Mouse (Mus musculus): Measurements from ENCODE around the gene Wdr43. TPM values are rescaled to one million over a fixed set of nuclear protein-coding genes. Genes with fewer than 3 reads are reported as not detected.

Gene Wdr43
- polyA plus RNA-seq (2016; fragmentation: Nextera tagmentation; extraction: Ambion mirVana) = 92.7 and 102 TPM in 2 replicates

- 7% methylated on average over 40 of the region's 40 CpGs for WGBS
- H3K9me3 ChIP-seq (replicated peaks) = no peaks in the 10 kb centered on the region
- DNase-seq (ENCODE audit: low spot score) = peak; percentile 98
- peak within 1 kb of the TSS; percentile 100 for H3K4me3 ChIP-seq
- peak within 1 kb of the TSS; percentile 96 for H3K27ac ChIP-seq (replicated peaks)
- no peaks in the 10 kb centered on the region for H3K27me3 ChIP-seq (ENCODE audit: low read depth, poor library complexity, severe bottlenecking)
- H3K4me1 ChIP-seq = peaks cover 17% of the 10 kb centered on the region
- peaks cover 27% of the 10 kb centered on the region for H3K36me3 ChIP-seq
Measured at GRCm38 (mm10) chr17:71615638-71616318, at the start of gene Wdr43. TSS of gene Wdr43 (plus strand) at chr17:71615895.

DNA sequence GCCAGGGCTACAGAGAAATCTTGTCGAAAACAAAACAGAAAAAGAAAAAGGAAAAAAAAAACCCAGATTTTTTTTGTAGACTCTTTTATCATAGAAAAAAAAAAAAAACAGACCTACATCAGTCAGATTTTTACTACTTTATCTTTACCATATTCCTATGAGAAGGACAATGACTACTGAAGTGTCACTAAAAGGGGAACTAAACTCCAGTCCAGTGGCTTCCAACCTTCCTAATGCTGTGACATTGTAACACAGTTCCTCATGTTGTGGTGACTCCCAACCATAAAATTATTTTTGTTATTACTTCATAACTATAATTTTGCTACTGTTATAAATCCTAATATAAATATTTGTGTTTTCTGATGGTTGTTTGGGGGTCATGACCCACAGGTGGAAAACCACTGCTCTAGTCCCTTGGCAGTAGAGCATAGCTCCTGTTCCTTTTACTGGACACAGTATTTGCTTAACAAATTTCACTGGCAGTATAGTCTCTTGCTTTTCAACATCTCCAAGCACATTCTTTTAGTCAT lies 36.5 kb upstream of the Wdr43 start:
- no peaks in the 10 kb centered on the region for H3K4me1 ChIP-seq
- DNase-seq (ENCODE audit: low spot score) = no peak
- 83% methylated on average over 1 of the region's 1 CpGs for WGBS
- H3K9me3 ChIP-seq (replicated peaks) = no peaks in the 10 kb centered on the region
- no peaks in the 10 kb centered on the region for H3K27me3 ChIP-seq (ENCODE audit: low read depth, poor library complexity, severe bottlenecking)
- H3K27ac ChIP-seq (replicated peaks) = no peak overlapping the region
- H3K36me3 ChIP-seq = no peaks in the 10 kb centered on the region
- no peak overlapping the region for H3K4me3 ChIP-seq

DNA sequence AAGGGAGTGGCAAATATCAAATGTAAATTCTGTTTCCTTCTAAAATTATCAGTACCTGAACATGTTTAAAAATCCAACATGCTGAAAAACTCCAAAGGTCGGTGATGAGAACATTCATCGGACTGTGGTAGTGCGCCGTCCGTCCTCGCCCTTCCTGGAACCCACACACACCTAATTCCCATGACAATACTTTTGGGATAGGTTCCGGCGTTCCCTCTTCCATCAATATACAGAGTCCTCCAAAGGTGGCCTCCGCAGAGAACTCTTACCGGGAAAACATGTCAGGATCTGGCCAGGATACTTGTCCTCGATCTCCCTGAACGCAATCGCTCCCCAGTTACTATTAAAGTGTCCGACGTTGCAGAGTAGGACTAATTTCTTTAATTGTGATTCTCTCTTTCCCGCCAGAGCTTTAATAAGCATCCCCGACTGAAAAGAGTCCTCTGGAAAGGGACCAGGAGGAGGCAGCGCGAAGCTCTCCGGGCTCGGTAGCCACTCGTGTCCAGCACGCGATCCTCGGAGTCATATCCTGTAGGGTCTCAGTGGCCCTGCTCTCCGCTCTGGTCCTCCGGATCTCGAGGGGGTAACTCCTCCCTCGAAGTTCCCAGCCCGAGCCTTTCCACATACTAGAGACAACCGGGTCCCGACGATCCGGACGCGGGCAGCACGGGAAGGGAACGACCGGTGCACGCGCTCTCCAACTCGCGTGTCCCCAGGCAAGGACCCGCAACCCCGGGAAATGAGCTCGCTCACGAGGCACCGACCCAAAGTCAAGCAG lies 17.6 kb upstream of the Wdr43 start:
- Histone ChIP-seq H3K9me3 (replicated peaks) (no peaks in the 10 kb centered on the region), H3K27ac (replicated peaks) (peak overlapping the region; percentile 81), H3K4me1 (peaks cover 38% of the 10 kb centered on the region), H3K4me3 (peak overlapping the region; percentile 82), H3K27me3 (ENCODE audit: low read depth, poor library complexity, severe bottlenecking) (no peaks in the 10 kb centered on the region; the same call in 1 of the 2 replicates), H3K36me3 (peaks cover 3% of the 10 kb centered on the region)
- DNase-seq (ENCODE audit: low spot score) = no peak
- WGBS = under 1% methylated on average over 48 of the region's 48 CpGs

- H3K4me3 ChIP-seq = peak overlapping the region; percentile 82
Measured at GRCm38 (mm10) chr17:71598659-71599554, 16.8 kb upstream of the Wdr43 start.

GRCm38 (mm10) chr17:71616319-71617032 lies 781 bp downstream of the Wdr43 start:
- WGBS = under 1% methylated on average over 73 of the region's 73 CpGs

More at GRCm38 (mm10) chr17:71598659-71599554, 16.8 kb upstream of the Wdr43 start:
- Histone ChIP-seq H3K27ac (replicated peaks) (peak overlapping the region; percentile 81), H3K27me3 (ENCODE audit: low read depth, poor library complexity, severe bottlenecking) (no peaks in the 10 kb centered on the region; the same call in 1 of the 2 replicates), H3K4me1 (peaks cover 38% of the 10 kb centered on the region), H3K36me3 (no peaks in the 10 kb centered on the region), H3K9me3 (replicated peaks) (no peaks in the 10 kb centered on the region)
- WGBS = 5% methylated on average over 42 of the region's 42 CpGs
- DNase-seq (ENCODE audit: low spot score) = peak; percentile 94

GRCm38 (mm10) chr17:71617033-71617362 lies 1.3 kb downstream of the Wdr43 start:
- H3K36me3 ChIP-seq = peaks cover 28% of the 10 kb centered on the region
- no peak for DNase-seq (ENCODE audit: low spot score)
- H3K27ac ChIP-seq (replicated peaks) = peak overlapping the region; percentile 96
- H3K27me3 ChIP-seq (ENCODE audit: low read depth, poor library complexity, severe bottlenecking) = no peaks in the 10 kb centered on the region
- peaks cover 17% of the 10 kb centered on the region for H3K4me1 ChIP-seq
- 1% methylated on average over 10 of the region's 10 CpGs for WGBS
- no peaks in the 10 kb centered on the region for H3K9me3 ChIP-seq (replicated peaks)
- H3K4me3 ChIP-seq = peak overlapping the region; percentile 100

More at GRCm38 (mm10) chr17:71616319-71617032, 781 bp downstream of the Wdr43 start:
- peaks cover 17% of the 10 kb centered on the region for H3K4me1 ChIP-seq
- no peaks in the 10 kb centered on the region for H3K27me3 ChIP-seq (ENCODE audit: low read depth, poor library complexity, severe bottlenecking)
- peaks cover 28% of the 10 kb centered on the region for H3K36me3 ChIP-seq
- H3K9me3 ChIP-seq (replicated peaks) = no peaks in the 10 kb centered on the region
- peak; percentile 47 for DNase-seq (ENCODE audit: low spot score)
- H3K4me3 ChIP-seq = peak overlapping the region; percentile 100
- peak overlapping the region; percentile 96 for H3K27ac ChIP-seq (replicated peaks)

- H3K4me3 ChIP-seq = peak overlapping the region; percentile 100
- no peak overlapping the region for H3K27ac ChIP-seq (replicated peaks)
- WGBS = 82% methylated on average over 4 of the region's 4 CpGs
- peaks cover 17% of the 10 kb centered on the region for H3K4me1 ChIP-seq
- no peaks in the 10 kb centered on the region for H3K9me3 ChIP-seq (replicated peaks)
- peaks cover 28% of the 10 kb centered on the region for H3K36me3 ChIP-seq
- H3K27me3 ChIP-seq (ENCODE audit: low read depth, poor library complexity, severe bottlenecking) = no peaks in the 10 kb centered on the region
- no peak for DNase-seq (ENCODE audit: low spot score)
Measured at GRCm38 (mm10) chr17:71617974-71618373, 2.3 kb downstream of the Wdr43 start.

- Histone ChIP-seq H3K36me3 (peaks cover 98% of the 10 kb centered on the region), H3K4me3 (no peak overlapping the region), H3K9me3 (replicated peaks) (no peaks in the 10 kb centered on the region), H3K27me3 (ENCODE audit: low read depth, poor library complexity, severe bottlenecking) (no peaks in the 10 kb centered on the region), H3K4me1 (no peaks in the 10 kb centered on the region), H3K27ac (replicated peaks) (no peak overlapping the region)
- 92% methylated on average over 10 of the region's 10 CpGs for WGBS
- no peak for DNase-seq (ENCODE audit: low spot score)
Measured at GRCm38 (mm10) chr17:71631806-71632205, 16.1 kb downstream of the Wdr43 start.

- Histone ChIP-seq H3K27ac (replicated peaks) (no peak overlapping the region), H3K9me3 (replicated peaks) (no peaks in the 10 kb centered on the region), H3K4me1 (no peaks in the 10 kb centered on the region), H3K36me3 (peaks cover 98% of the 10 kb centered on the region), H3K4me3 (no peak overlapping the region), H3K27me3 (ENCODE audit: low read depth, poor library complexity, severe bottlenecking) (no peaks in the 10 kb centered on the region)
- DNase-seq (ENCODE audit: low spot score) = no peak
- 90% methylated on average over 8 of the region's 8 CpGs for WGBS
Measured at GRCm38 (mm10) chr17:71633350-71633749, 17.7 kb downstream of the Wdr43 start.

- no peak overlapping the region for H3K27ac ChIP-seq (replicated peaks)
- no peak overlapping the region for H3K4me3 ChIP-seq
- H3K9me3 ChIP-seq (replicated peaks) = no peaks in the 10 kb centered on the region
- WGBS = 95% methylated on average over 8 of the region's 8 CpGs
- no peaks in the 10 kb centered on the region for H3K4me1 ChIP-seq
- no peak for DNase-seq (ENCODE audit: low spot score)
- H3K27me3 ChIP-seq (ENCODE audit: low read depth, poor library complexity, severe bottlenecking) = no peaks in the 10 kb centered on the region
- peaks cover 99% of the 10 kb centered on the region for H3K36me3 ChIP-seq
Measured at GRCm38 (mm10) chr17:71636786-71637185, 21.1 kb downstream of the Wdr43 start.

GRCm38 (mm10) chr17:71637750-71638265 lies 22.1 kb downstream of the Wdr43 start:
- Histone ChIP-seq H3K27me3 (ENCODE audit: low read depth, poor library complexity, severe bottlenecking) (no peaks in the 10 kb centered on the region), H3K27ac (replicated peaks) (no peak overlapping the region), H3K4me3 (no peak overlapping the region), H3K36me3 (peaks cover 99% of the 10 kb centered on the region), H3K4me1 (no peaks in the 10 kb centered on the region), H3K9me3 (replicated peaks) (no peaks in the 10 kb centered on the region)
- 92% methylated on average over 4 of the region's 4 CpGs for WGBS
- DNase-seq (ENCODE audit: low spot score) = no peak

Measured in midbrain, embryonic 10.5 days (tissue).